Mouse (Mus musculus): ENCODE measurements around the gene Ogfr. TPM values are rescaled to one million over a fixed set of nuclear protein-coding genes. Genes with fewer than 3 reads are reported as not detected.

The Ogfr gene
- polyA plus RNA-seq, 1 experiment: 75.7 TPM

DNA sequence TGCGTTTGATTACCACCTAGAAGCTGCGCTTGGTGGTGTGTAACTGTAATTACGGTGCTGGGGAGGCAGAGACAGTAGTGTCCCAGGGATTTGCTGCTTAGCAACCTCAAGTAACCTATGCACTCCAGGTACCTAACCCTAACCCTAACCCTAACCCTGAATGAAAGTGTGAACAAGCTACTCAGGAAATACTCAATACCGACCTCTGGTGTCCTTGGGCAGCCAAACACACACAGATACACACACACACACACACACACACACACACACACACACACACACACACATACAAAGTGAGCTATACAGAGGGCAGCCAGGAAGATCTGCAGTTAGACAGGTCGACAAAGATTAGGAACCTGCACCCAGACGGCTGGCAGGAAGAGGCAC is 316 bp upstream of the Ogfr start:
- 47% methylated on average over 6 of the region's 6 CpGs for WGBS
- Histone ChIP-seq H3K27ac (ENCODE audit: control insufficient read depth, insufficient read depth, low read length) (peak overlapping the region; percentile 28; the same call in 1 of the 2 replicates), H3K36me3 (ENCODE audit: control insufficient read depth, insufficient read depth, low read length) (peaks cover 22% of the 10 kb centered on the region), H3K4me1 (replicated peaks; ENCODE audit: control insufficient read depth, insufficient read depth, low read length) (peaks cover 9% of the 10 kb centered on the region), H3K4me3 (ENCODE audit: control insufficient read depth, insufficient read depth, low read length) (peak overlapping the region; percentile 96), H3K27me3 (ENCODE audit: control insufficient read depth, insufficient read depth, low read length) (no peaks in the 10 kb centered on the region)
- no peak for DNase-seq
- no peak for TF ChIP-seq POLR2A (IDR thresholded peaks at IDR 0.05; ENCODE audit: control insufficient read depth, extremely low read depth, insufficient read depth, low read length, poor library complexity)
- no peak for TF ChIP-seq CTCF (IDR thresholded peaks at IDR 0.05; ENCODE audit: borderline replicate concordance, control insufficient read depth, extremely low read depth, insufficient read depth, low read length, poor library complexity)

DNA sequence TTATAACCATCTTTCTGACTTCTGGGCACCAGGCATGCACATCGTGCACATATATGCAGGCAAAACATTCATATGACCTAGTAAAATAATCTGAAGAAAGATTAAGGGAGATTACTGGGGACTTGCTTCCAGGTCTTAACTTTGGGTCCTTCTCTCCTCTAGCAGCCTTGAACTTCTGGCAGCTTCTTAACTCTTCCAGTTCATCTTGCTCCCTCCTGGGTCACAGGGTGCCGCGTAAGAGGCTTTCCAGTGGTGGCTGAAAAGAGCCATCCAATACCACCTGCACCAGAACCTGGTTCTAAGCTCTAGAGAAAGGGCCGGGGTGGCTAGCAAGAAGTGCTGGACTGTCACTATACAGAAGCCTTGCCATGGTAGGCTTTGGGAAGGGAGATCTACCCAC is 8.4 kb downstream of the Ogfr start, which contains the start of gene Col9a3:
Col9a3 (plus strand) TSS at position 301 of the 400 bp plus-strand sequence.
- no peak for DNase-seq
- Histone ChIP-seq H3K4me1 (replicated peaks; ENCODE audit: control insufficient read depth, insufficient read depth, low read length) (no peaks in the 10 kb centered on the region), H3K27me3 (ENCODE audit: control insufficient read depth, insufficient read depth, low read length) (no peaks in the 10 kb centered on the region), H3K27ac (ENCODE audit: control insufficient read depth, insufficient read depth, low read length) (no peak within 1 kb of the TSS), H3K36me3 (ENCODE audit: control insufficient read depth, insufficient read depth, low read length) (peaks cover 30% of the 10 kb centered on the region), H3K4me3 (ENCODE audit: control insufficient read depth, insufficient read depth, low read length) (no peak within 1 kb of the TSS)
- TF ChIP-seq CTCF (IDR thresholded peaks at IDR 0.05; ENCODE audit: borderline replicate concordance, control insufficient read depth, extremely low read depth, insufficient read depth, low read length, poor library complexity) (no peak), POLR2A (IDR thresholded peaks at IDR 0.05; ENCODE audit: control insufficient read depth, extremely low read depth, insufficient read depth, low read length, poor library complexity) (no peak)
- WGBS: 74% methylated on average over 4 of the region's 4 CpGs

DNA sequence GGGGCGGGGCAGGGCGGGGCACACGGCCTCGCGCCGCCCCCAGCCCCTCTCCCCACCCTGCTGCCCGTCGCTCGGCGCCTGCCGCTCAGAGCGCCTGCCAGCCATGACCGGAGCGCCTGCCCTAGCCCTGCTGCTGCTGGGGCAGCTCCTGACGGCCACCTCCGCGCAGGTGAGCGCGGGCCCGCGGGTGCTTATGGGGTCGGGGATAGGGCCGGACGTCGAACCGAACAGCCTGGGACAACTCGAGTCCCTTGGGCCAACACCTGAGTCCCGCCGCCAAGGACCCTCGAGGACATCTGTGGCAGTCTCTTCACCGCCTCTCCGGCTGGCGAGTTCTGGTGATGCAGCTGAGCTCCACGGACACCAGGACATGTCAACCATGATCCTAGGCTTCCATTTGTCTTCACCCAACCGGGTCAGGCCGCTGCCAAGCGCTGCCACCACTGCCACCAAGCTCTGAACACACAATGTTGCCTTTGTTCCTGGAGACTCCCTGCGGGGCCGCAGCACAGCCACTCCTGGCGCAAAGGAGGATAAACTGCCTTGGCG is 9.2 kb downstream of the Ogfr start:
- Histone ChIP-seq H3K4me3 (ENCODE audit: control insufficient read depth, insufficient read depth, low read length) (no peak overlapping the region), H3K27ac (ENCODE audit: control insufficient read depth, insufficient read depth, low read length) (no peak overlapping the region), H3K27me3 (ENCODE audit: control insufficient read depth, insufficient read depth, low read length) (no peaks in the 10 kb centered on the region), H3K4me1 (replicated peaks; ENCODE audit: control insufficient read depth, insufficient read depth, low read length) (no peaks in the 10 kb centered on the region), H3K36me3 (ENCODE audit: control insufficient read depth, insufficient read depth, low read length) (peaks cover 23% of the 10 kb centered on the region)
- no peak for DNase-seq
- no peak for TF ChIP-seq POLR2A (IDR thresholded peaks at IDR 0.05; ENCODE audit: control insufficient read depth, extremely low read depth, insufficient read depth, low read length, poor library complexity)
- no peak for TF ChIP-seq CTCF (IDR thresholded peaks at IDR 0.05; ENCODE audit: borderline replicate concordance, control insufficient read depth, extremely low read depth, insufficient read depth, low read length, poor library complexity)
- WGBS: 44% methylated on average over 41 of the region's 41 CpGs

DNA sequence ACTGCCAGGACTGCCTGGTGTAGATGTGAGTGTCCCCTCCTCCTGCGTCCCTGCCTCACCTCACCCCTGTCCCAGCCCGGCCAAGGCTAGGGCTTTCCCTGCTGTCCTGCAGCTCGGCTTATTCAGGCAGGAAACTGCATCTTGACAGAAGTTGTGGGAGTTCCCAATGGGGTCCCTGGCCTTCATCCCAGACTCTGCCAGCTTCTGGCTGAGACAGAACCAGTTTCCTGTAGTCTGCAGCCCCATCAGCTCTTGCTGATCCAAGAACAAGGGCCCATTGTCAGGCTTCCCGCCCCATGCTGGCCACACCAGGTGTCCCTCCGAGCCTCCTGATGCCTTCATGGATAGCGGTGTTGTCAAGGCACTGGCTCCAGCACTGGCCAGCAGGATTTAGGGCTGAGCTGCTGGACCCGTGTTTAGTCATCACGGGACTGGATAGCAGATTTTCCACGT is 11.6 kb downstream of the Ogfr start:
- TF ChIP-seq POLR2A (IDR thresholded peaks at IDR 0.05; ENCODE audit: control insufficient read depth, extremely low read depth, insufficient read depth, low read length, poor library complexity): no peak
- TF ChIP-seq CTCF (IDR thresholded peaks at IDR 0.05; ENCODE audit: borderline replicate concordance, control insufficient read depth, extremely low read depth, insufficient read depth, low read length, poor library complexity): no peak
- WGBS: 72% methylated on average over 9 of the region's 9 CpGs
- Histone ChIP-seq H3K27ac (ENCODE audit: control insufficient read depth, insufficient read depth, low read length) (no peak overlapping the region), H3K4me3 (ENCODE audit: control insufficient read depth, insufficient read depth, low read length) (no peak overlapping the region), H3K36me3 (ENCODE audit: control insufficient read depth, insufficient read depth, low read length) (peaks cover 1% of the 10 kb centered on the region; the same call in 1 of the 2 replicates), H3K27me3 (ENCODE audit: control insufficient read depth, insufficient read depth, low read length) (no peaks in the 10 kb centered on the region), H3K4me1 (replicated peaks; ENCODE audit: control insufficient read depth, insufficient read depth, low read length) (no peaks in the 10 kb centered on the region)
- DNase-seq: no peak

DNA sequence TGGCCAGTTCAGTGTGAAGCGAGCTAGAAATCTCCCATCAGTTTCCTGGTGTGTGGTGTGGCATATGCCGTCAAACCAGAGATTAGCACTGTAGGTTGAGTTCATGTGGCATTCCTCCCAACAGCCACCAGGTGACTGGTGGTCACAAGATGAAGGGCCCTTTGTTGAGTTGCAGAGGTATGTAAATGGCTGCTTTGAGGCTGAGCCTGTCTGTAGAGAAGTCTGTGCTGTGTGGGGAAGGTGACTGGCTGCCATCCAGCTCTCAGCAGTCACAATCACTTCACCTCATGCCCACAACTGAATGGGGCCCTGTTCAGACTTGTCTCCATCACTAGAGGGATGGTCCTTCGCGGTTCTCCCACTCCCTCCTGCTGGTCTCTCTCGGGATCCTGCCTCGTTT is 15.7 kb downstream of the Ogfr start:
- no peak for DNase-seq
- H3K27ac ChIP-seq (ENCODE audit: control insufficient read depth, insufficient read depth, low read length): no peak overlapping the region
- TF ChIP-seq POLR2A (IDR thresholded peaks at IDR 0.05; ENCODE audit: control insufficient read depth, extremely low read depth, insufficient read depth, low read length, poor library complexity) (no peak), CTCF (IDR thresholded peaks at IDR 0.05; ENCODE audit: borderline replicate concordance, control insufficient read depth, extremely low read depth, insufficient read depth, low read length, poor library complexity) (no peak)

DNA sequence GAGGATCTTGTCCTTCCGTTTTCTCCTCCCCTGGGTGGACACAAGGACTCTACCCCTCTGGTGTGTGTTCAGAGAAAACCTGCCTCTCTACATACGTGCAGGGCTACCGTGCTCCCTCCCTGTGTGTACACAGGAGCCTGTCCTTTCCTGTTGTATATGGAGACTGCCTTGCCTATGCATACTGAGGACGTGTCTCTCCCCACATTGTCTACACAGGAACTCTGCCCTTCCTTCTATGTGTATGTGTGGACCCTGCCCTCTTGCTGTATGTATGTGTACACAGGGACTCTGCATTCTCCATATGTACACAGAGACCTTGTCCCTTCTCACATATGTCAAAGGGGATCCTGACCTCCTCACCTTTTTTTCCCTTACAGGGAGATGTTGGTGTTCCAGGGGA is 21.2 kb downstream of the Ogfr start:
- TF ChIP-seq POLR2A (IDR thresholded peaks at IDR 0.05; ENCODE audit: control insufficient read depth, extremely low read depth, insufficient read depth, low read length, poor library complexity) (no peak), CTCF (IDR thresholded peaks at IDR 0.05; ENCODE audit: borderline replicate concordance, control insufficient read depth, extremely low read depth, insufficient read depth, low read length, poor library complexity) (no peak)
- 87% methylated on average over 4 of the region's 4 CpGs for WGBS
- Histone ChIP-seq H3K4me1 (replicated peaks; ENCODE audit: control insufficient read depth, insufficient read depth, low read length) (no peaks in the 10 kb centered on the region), H3K36me3 (ENCODE audit: control insufficient read depth, insufficient read depth, low read length) (no peaks in the 10 kb centered on the region), H3K27ac (ENCODE audit: control insufficient read depth, insufficient read depth, low read length) (no peak overlapping the region), H3K4me3 (ENCODE audit: control insufficient read depth, insufficient read depth, low read length) (no peak overlapping the region), H3K27me3 (ENCODE audit: control insufficient read depth, insufficient read depth, low read length) (no peaks in the 10 kb centered on the region)
- no peak for DNase-seq

More for the DNA sequence above, 15.7 kb downstream of the Ogfr start:
- no peaks in the 10 kb centered on the region for H3K27me3 ChIP-seq (ENCODE audit: control insufficient read depth, insufficient read depth, low read length)
- H3K4me3 ChIP-seq (ENCODE audit: control insufficient read depth, insufficient read depth, low read length): no peak overlapping the region
- H3K4me1 ChIP-seq (replicated peaks; ENCODE audit: control insufficient read depth, insufficient read depth, low read length): no peaks in the 10 kb centered on the region
- H3K36me3 ChIP-seq (ENCODE audit: control insufficient read depth, insufficient read depth, low read length): no peaks in the 10 kb centered on the region
- WGBS: 60% methylated on average over 6 of the region's 6 CpGs

DNA sequence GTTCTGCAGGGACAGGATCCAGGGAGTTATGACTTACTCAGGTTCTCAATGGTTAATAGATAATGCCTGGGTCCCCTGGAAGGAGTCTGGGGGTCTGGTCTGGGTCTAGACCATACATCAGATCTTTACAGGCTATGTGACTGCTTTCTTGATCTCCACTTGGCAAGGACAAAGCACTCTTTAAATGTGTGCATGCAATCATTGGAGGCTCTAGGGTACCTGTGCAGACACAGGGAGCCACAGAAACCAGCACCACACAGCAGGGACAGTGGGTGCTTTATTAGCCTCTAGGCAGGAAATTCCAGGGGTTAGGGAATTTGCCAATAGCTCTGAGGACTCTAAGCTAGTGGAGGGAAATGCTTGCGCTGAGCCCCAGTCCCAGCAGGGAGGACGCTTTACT is 22.8 kb downstream of the Ogfr start:
- no peaks in the 10 kb centered on the region for H3K36me3 ChIP-seq (ENCODE audit: control insufficient read depth, insufficient read depth, low read length)
- no peak overlapping the region for H3K4me3 ChIP-seq (ENCODE audit: control insufficient read depth, insufficient read depth, low read length)
- DNase-seq: no peak
- TF ChIP-seq CTCF (IDR thresholded peaks at IDR 0.05; ENCODE audit: borderline replicate concordance, control insufficient read depth, extremely low read depth, insufficient read depth, low read length, poor library complexity): no peak
- TF ChIP-seq POLR2A (IDR thresholded peaks at IDR 0.05; ENCODE audit: control insufficient read depth, extremely low read depth, insufficient read depth, low read length, poor library complexity): no peak
- no peak overlapping the region for H3K27ac ChIP-seq (ENCODE audit: control insufficient read depth, insufficient read depth, low read length)
- no peaks in the 10 kb centered on the region for H3K27me3 ChIP-seq (ENCODE audit: control insufficient read depth, insufficient read depth, low read length)
- H3K4me1 ChIP-seq (replicated peaks; ENCODE audit: control insufficient read depth, insufficient read depth, low read length): no peaks in the 10 kb centered on the region
- 83% methylated on average over 2 of the region's 2 CpGs for WGBS

All from thymus, adult 2 months (tissue).